Mouse (Mus musculus) limb, embryonic 14.5 days (tissue): Measurements from ENCODE around the gene Abcb8. TPM values are rescaled to one million over a fixed set of nuclear protein-coding genes. Genes with fewer than 3 reads are reported as not detected.

ENCODE experiments used
- ATAC-seq: fragments of 200-750 bp; cut with Nextera tagmentation; 2 replicates; pipeline ENCODE4 v1.8.0; 2017; ENCODE audit warnings: low read depth, moderate number of reproducible peaks, moderate TSS enrichment; ENCODE audit not compliant: low FRiP score
- DNase-seq: peaks from one replicate; pipeline ENCODE4 v3.0.0-alpha.2; 2015; ENCODE audit warnings: low spot score
- H3K27ac ChIP-seq: fragments of 300-500 bp; sonication (generic); replicated peaks from 2 replicates; pipeline ENCODE4 v1.5.1; 2014; ENCODE audit warnings: low read depth, mild to moderate bottlenecking, low read length, moderate library complexity, mixed read lengths
- H3K27me3 ChIP-seq: fragments of 300-500 bp; sonication (generic); 2 replicates; pipeline ENCODE4 v1.6.1; 2014; ENCODE audit warnings: low read length, mixed read lengths; ENCODE audit not compliant: control insufficient read depth, insufficient read depth
- H3K36me3 ChIP-seq: fragments of 300-500 bp; sonication (generic); 2 replicates; pipeline ENCODE4 v1.6.1; 2014; ENCODE audit warnings: mild to moderate bottlenecking, low read length, moderate library complexity, mixed read lengths; ENCODE audit not compliant: control insufficient read depth, insufficient read depth
- H3K4me1 ChIP-seq: fragments of 300-500 bp; sonication (generic); 2 replicates; pipeline ENCODE4 v1.6.1; 2014; ENCODE audit warnings: antibody characterized with exemption, low read length, mixed read lengths; ENCODE audit not compliant: control insufficient read depth, insufficient read depth
- H3K4me2 ChIP-seq: fragments of 300-500 bp; sonication (generic); replicated peaks from 2 replicates; pipeline ENCODE4 v1.6.1; 2014; ENCODE audit warnings: low read depth, mild to moderate bottlenecking, low read length, moderate library complexity; ENCODE audit not compliant: severe bottlenecking
- H3K4me3 ChIP-seq: fragments of 300-500 bp; sonication (generic); replicated peaks from 2 replicates; pipeline ENCODE4 v1.5.1; 2014; ENCODE audit warnings: low read length
- H3K9ac ChIP-seq: fragments of 300-500 bp; sonication (generic); 2 replicates; pipeline ENCODE4 v1.6.1; 2014; ENCODE audit warnings: mild to moderate bottlenecking, low read depth, low read length, moderate library complexity; ENCODE audit not compliant: severe bottlenecking
- H3K9me3 ChIP-seq: fragments of 300-500 bp; sonication (generic); 2 replicates; pipeline ENCODE4 v1.6.1; 2016; ENCODE audit warnings: low read length; ENCODE audit not compliant: control insufficient read depth
- POLR2A ChIP-seq: fragments of 200-500 bp; IDR thresholded peaks from 2 replicates; pipeline ENCODE4 v1.8.0; 2012; ENCODE audit warnings: inconsistent platforms, mild to moderate bottlenecking, moderate library complexity, borderline replicate concordance; ENCODE audit not compliant: insufficient read depth, insufficient read length; ENCODE audit errors: extremely low read depth
- WGBS: fragments of 180-500 bp; shearing (Covaris S2); extraction: QIAGEN DNeasy Blood & Tissue Kit; methylation state at CpG from one replicate; pipeline ENCODE4 v1.1.7; 2014; 5-methylcytosine and 5-hydroxymethylcytosine counted together
- polyA plus RNA-seq, 2 experiments: library from polyadenylated mRNA; depleted of rRNA in 1 of 2; stranded (reverse) in 1 of 2; unstranded in 1 of 2; fragments of >200 nt; fragmentation: Nextera tagmentation in 1 of 2; extraction: Ambion mirVana in 1 of 2; gene quantifications; 2 replicates each; pipeline versions ENCODE4 v1.2.1 to v1.2.3; 2012 to 2014

Abcb8 gene
- polyA plus RNA-seq, 2 experiments, result 35.8 to 45.3 TPM

GRCm38 (mm10) chr5:24374666-24375328 lies 18.7 kb upstream of the Abcb8 start:
- WGBS, result 79% methylated on average over 7 of the region's 7 CpGs
- DNase-seq (no peak), ATAC-seq (no peak)
- Histone ChIP-seq H3K27ac (no peak overlapping the region), H3K9me3 (no peaks in the 10 kb centered on the region), H3K9ac (no peak overlapping the region), H3K4me2 (no peak overlapping the region), H3K4me1 (no peaks in the 10 kb centered on the region), H3K36me3 (no peaks in the 10 kb centered on the region), H3K27me3 (no peaks in the 10 kb centered on the region), H3K4me3 (no peak overlapping the region)
- no peak for TF ChIP-seq POLR2A

- Histone ChIP-seq H3K4me1 (peaks cover 1% of the 10 kb centered on the region), H3K9ac (no peak overlapping the region), H3K9me3 (no peaks in the 10 kb centered on the region), H3K27ac (no peak overlapping the region), H3K4me2 (no peak overlapping the region), H3K4me3 (no peak overlapping the region), H3K27me3 (no peaks in the 10 kb centered on the region), H3K36me3 (no peaks in the 10 kb centered on the region)
- 80% methylated on average over 2 of the region's 2 CpGs for WGBS
- ATAC-seq (no peak), DNase-seq (no peak)
- no peak for TF ChIP-seq POLR2A
Measured at GRCm38 (mm10) chr5:24378700-24379099, 14.8 kb upstream of the Abcb8 start.

GRCm38 (mm10) chr5:24379501-24379900 lies 14.0 kb upstream of the Abcb8 start:
- ATAC-seq, result no peak
- no peaks in the 10 kb centered on the region for H3K27me3 ChIP-seq
- no peak overlapping the region for H3K9ac ChIP-seq
- WGBS, result 59% methylated on average over 4 of the region's 4 CpGs
- H3K27ac ChIP-seq, result no peak overlapping the region
- peaks cover 5% of the 10 kb centered on the region for H3K4me1 ChIP-seq
- no peak for DNase-seq
- no peak overlapping the region for H3K4me2 ChIP-seq
- TF ChIP-seq POLR2A, result no peak
- no peaks in the 10 kb centered on the region for H3K9me3 ChIP-seq
- no peaks in the 10 kb centered on the region for H3K36me3 ChIP-seq
- H3K4me3 ChIP-seq, result no peak overlapping the region

DNA sequence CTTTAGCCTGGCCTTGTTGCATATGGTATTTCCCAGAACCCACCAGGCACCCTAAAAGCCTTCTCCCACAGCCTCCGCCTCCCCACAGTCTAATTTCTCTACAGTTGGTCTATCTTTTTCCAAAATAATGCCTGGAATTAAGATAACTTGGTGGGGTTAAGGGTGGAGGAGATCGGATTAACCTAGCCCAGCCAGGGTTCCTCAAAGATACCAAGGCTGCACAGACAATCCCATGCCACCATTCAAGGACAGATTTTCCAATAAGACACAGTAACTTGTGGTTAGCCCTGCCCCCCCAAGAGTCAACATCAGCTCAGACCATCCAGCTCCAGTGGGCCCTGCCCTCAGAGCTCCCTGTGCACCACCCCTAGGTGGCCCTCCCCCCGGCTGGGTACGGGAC lies 13.0 kb upstream of the Abcb8 start:
- WGBS, result 85% methylated on average over 4 of the region's 4 CpGs
- ATAC-seq (no peak), DNase-seq (no peak)
- Histone ChIP-seq H3K36me3 (no peaks in the 10 kb centered on the region), H3K9ac (no peak overlapping the region), H3K27me3 (no peaks in the 10 kb centered on the region), H3K9me3 (no peaks in the 10 kb centered on the region), H3K4me1 (peaks cover 5% of the 10 kb centered on the region), H3K4me2 (no peak overlapping the region), H3K4me3 (no peak overlapping the region), H3K27ac (no peak overlapping the region)
- no peak for TF ChIP-seq POLR2A

DNA sequence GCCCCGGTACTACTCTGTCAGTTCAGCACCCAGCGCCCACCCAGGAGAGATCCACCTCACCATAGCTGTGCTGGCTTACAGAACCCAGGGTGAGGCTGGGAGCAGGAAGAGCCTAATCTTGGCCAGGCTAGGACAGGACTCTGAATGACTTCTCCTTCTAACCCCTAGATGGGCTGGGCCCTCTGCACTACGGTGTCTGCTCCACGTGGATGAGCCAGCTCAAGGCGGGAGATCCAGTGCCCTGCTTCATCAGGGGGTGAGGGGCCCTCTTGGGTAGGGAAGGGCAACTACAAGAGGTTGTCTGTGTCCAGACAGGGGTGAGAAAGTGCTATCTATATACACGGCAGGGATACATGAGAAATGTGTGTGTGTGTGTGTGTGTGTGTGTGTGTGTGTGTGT lies 12.0 kb upstream of the Abcb8 start:
- Histone ChIP-seq H3K36me3 (no peaks in the 10 kb centered on the region), H3K9ac (no peak overlapping the region), H3K27ac (no peak overlapping the region), H3K4me3 (no peak overlapping the region), H3K4me1 (peaks cover 5% of the 10 kb centered on the region), H3K27me3 (no peaks in the 10 kb centered on the region), H3K9me3 (no peaks in the 10 kb centered on the region), H3K4me2 (no peak overlapping the region)
- ATAC-seq, result no peak
- no peak for TF ChIP-seq POLR2A
- DNase-seq, result no peak
- 83% methylated on average over 6 of the region's 6 CpGs for WGBS
